Mouse (Mus musculus): ENCODE data around the gene Pus10. TPM values are rescaled to one million over a fixed set of nuclear protein-coding genes. Genes with fewer than 3 reads are reported as not detected.

Gene Pus10
- polyA plus RNA-seq, 1 experiment from 2014 or later = 11.1 TPM

GRCm38 (mm10) chr11:23735820-23736470, 70.5 kb downstream of the Pus10 start:
- Histone ChIP-seq H3K4me1 (ENCODE audit: insufficient read depth, low read depth, low read length) (no peaks in the 10 kb centered on the region), H3K27ac (ENCODE audit: low read length) (no peak overlapping the region), H3K36me3 (ENCODE audit: insufficient read depth, low read length) (no peaks in the 10 kb centered on the region), H3K4me3 (ENCODE audit: low read depth, low read length) (no peak overlapping the region), H3K4me2 (replicated peaks; ENCODE audit: low read depth, low read length) (no peak overlapping the region), H3K9me3 (ENCODE audit: low read length) (no peaks in the 10 kb centered on the region), H3K9ac (replicated peaks; ENCODE audit: low read depth) (no peak overlapping the region), H3K27me3 (replicated peaks; ENCODE audit: insufficient read depth, low read length) (no peaks in the 10 kb centered on the region)
- ATAC-seq = no peak
- TF ChIP-seq CTCF (IDR thresholded peaks at IDR 0.05) = no peak
- no peak for TF ChIP-seq EP300 (IDR thresholded peaks at IDR 0.05)
- DNase-seq (ENCODE audit: low spot score) = no peak

GRCm38 (mm10) chr11:23740895-23741294, 75.4 kb downstream of the Pus10 start:
- ATAC-seq = no peak
- TF ChIP-seq CTCF (IDR thresholded peaks at IDR 0.05) (no peak), EP300 (IDR thresholded peaks at IDR 0.05) (no peak)

GRCm38 (mm10) chr11:23741386-23741785, 75.9 kb downstream of the Pus10 start:
- Histone ChIP-seq H3K27ac (ENCODE audit: low read length) (no peak overlapping the region), H3K9me3 (ENCODE audit: low read length) (no peaks in the 10 kb centered on the region), H3K36me3 (ENCODE audit: insufficient read depth, low read length) (peaks cover 7% of the 10 kb centered on the region; the same call in 1 of the 2 replicates), H3K9ac (replicated peaks; ENCODE audit: low read depth) (no peak overlapping the region), H3K4me2 (replicated peaks; ENCODE audit: low read depth, low read length) (no peak overlapping the region), H3K4me3 (ENCODE audit: low read depth, low read length) (no peak overlapping the region), H3K4me1 (ENCODE audit: insufficient read depth, low read depth, low read length) (no peaks in the 10 kb centered on the region), H3K27me3 (replicated peaks; ENCODE audit: insufficient read depth, low read length) (no peaks in the 10 kb centered on the region)
- TF ChIP-seq CTCF (IDR thresholded peaks at IDR 0.05) = no peak
- no peak for TF ChIP-seq EP300 (IDR thresholded peaks at IDR 0.05)
- DNase-seq (ENCODE audit: low spot score) (no peak), ATAC-seq (no peak)
- 91% methylated on average over 7 of the region's 7 CpGs for WGBS

More at GRCm38 (mm10) chr11:23740895-23741294, 75.4 kb downstream of the Pus10 start:
- Histone ChIP-seq H3K4me2 (replicated peaks; ENCODE audit: low read depth, low read length) (no peak overlapping the region), H3K27me3 (replicated peaks; ENCODE audit: insufficient read depth, low read length) (no peaks in the 10 kb centered on the region), H3K27ac (ENCODE audit: low read length) (no peak overlapping the region), H3K9me3 (ENCODE audit: low read length) (no peaks in the 10 kb centered on the region), H3K4me1 (ENCODE audit: insufficient read depth, low read depth, low read length) (no peaks in the 10 kb centered on the region), H3K9ac (replicated peaks; ENCODE audit: low read depth) (no peak overlapping the region), H3K4me3 (ENCODE audit: low read depth, low read length) (no peak overlapping the region), H3K36me3 (ENCODE audit: insufficient read depth, low read length) (peaks cover 7% of the 10 kb centered on the region; the same call in 1 of the 2 replicates)
- DNase-seq (ENCODE audit: low spot score) = no peak
- WGBS = 74% methylated on average over 4 of the region's 4 CpGs

GRCm38 (mm10) chr11:23744352-23744751, 78.9 kb downstream of the Pus10 start:
- Histone ChIP-seq H3K4me2 (replicated peaks; ENCODE audit: low read depth, low read length) (no peak overlapping the region), H3K4me3 (ENCODE audit: low read depth, low read length) (no peak overlapping the region), H3K27me3 (replicated peaks; ENCODE audit: insufficient read depth, low read length) (no peaks in the 10 kb centered on the region), H3K9ac (replicated peaks; ENCODE audit: low read depth) (no peak overlapping the region), H3K9me3 (ENCODE audit: low read length) (no peaks in the 10 kb centered on the region), H3K27ac (ENCODE audit: low read length) (no peak overlapping the region), H3K4me1 (ENCODE audit: insufficient read depth, low read depth, low read length) (no peaks in the 10 kb centered on the region), H3K36me3 (ENCODE audit: insufficient read depth, low read length) (peaks cover 7% of the 10 kb centered on the region; the same call in 1 of the 2 replicates)
- ATAC-seq (no peak), DNase-seq (ENCODE audit: low spot score) (no peak)
- 83% methylated on average over 3 of the region's 3 CpGs for WGBS
- TF ChIP-seq CTCF (IDR thresholded peaks at IDR 0.05) (no peak), EP300 (IDR thresholded peaks at IDR 0.05) (no peak)

GRCm38 (mm10) chr11:23746102-23746501, 80.6 kb downstream of the Pus10 start:
- DNase-seq (ENCODE audit: low spot score) (no peak), ATAC-seq (no peak)
- no peak for TF ChIP-seq CTCF (IDR thresholded peaks at IDR 0.05)
- TF ChIP-seq EP300 (IDR thresholded peaks at IDR 0.05) = no peak
- H3K27me3 ChIP-seq (replicated peaks; ENCODE audit: insufficient read depth, low read length) = no peaks in the 10 kb centered on the region
- peaks cover 7% of the 10 kb centered on the region; the same call in 1 of the 2 replicates for H3K36me3 ChIP-seq (ENCODE audit: insufficient read depth, low read length)
- no peaks in the 10 kb centered on the region for H3K9me3 ChIP-seq (ENCODE audit: low read length)
- no peak overlapping the region for H3K9ac ChIP-seq (replicated peaks; ENCODE audit: low read depth)
- H3K4me2 ChIP-seq (replicated peaks; ENCODE audit: low read depth, low read length) = no peak overlapping the region
- WGBS = 78% methylated on average over 4 of the region's 4 CpGs
- H3K4me3 ChIP-seq (ENCODE audit: low read depth, low read length) = no peak overlapping the region
- H3K27ac ChIP-seq (ENCODE audit: low read length) = no peak overlapping the region
- no peaks in the 10 kb centered on the region for H3K4me1 ChIP-seq (ENCODE audit: insufficient read depth, low read depth, low read length)

GRCm38 (mm10) chr11:23753136-23753710, 87.7 kb downstream of the Pus10 start:
- DNase-seq (ENCODE audit: low spot score) = no peak
- H3K4me3 ChIP-seq (ENCODE audit: low read depth, low read length) = no peak overlapping the region
- H3K27me3 ChIP-seq (replicated peaks; ENCODE audit: insufficient read depth, low read length) = no peaks in the 10 kb centered on the region
- no peak for ATAC-seq
- no peak overlapping the region for H3K9ac ChIP-seq (replicated peaks; ENCODE audit: low read depth)
- no peaks in the 10 kb centered on the region for H3K4me1 ChIP-seq (ENCODE audit: insufficient read depth, low read depth, low read length)
- TF ChIP-seq EP300 (IDR thresholded peaks at IDR 0.05) = no peak
- TF ChIP-seq CTCF (IDR thresholded peaks at IDR 0.05) = no peak
- WGBS = 83% methylated on average over 1 of the region's 1 CpGs
- no peaks in the 10 kb centered on the region for H3K36me3 ChIP-seq (ENCODE audit: insufficient read depth, low read length)
- H3K4me2 ChIP-seq (replicated peaks; ENCODE audit: low read depth, low read length) = no peak overlapping the region
- no peak overlapping the region for H3K27ac ChIP-seq (ENCODE audit: low read length)
- H3K9me3 ChIP-seq (ENCODE audit: low read length) = no peaks in the 10 kb centered on the region
